Mouse (Mus musculus) cerebellum, adult 2 months (tissue): ENCODE data around the gene Ngfr. TPM values are rescaled to one million over a fixed set of nuclear protein-coding genes. Genes with fewer than 3 reads are reported as not detected.

Source experiments
- DNase-seq, 2 experiments: peaks; one replicate each; pipeline ENCODE4 v3.0.0; 2021
- H3K27ac ChIP-seq: fragments of 200-500 bp; 2 replicates; pipeline ENCODE4 v1.5.1; 2012; ENCODE audit warnings: low read length, control low read depth, inconsistent platforms; ENCODE audit not compliant: insufficient read depth
- H3K27me3 ChIP-seq: fragments of 200-500 bp; 2 replicates; pipeline ENCODE4 v1.6.1; 2012; ENCODE audit warnings: inconsistent platforms, mild to moderate bottlenecking, low read length, moderate library complexity; ENCODE audit not compliant: control insufficient read depth, insufficient read depth
- H3K4me1 ChIP-seq: fragments of 200-500 bp; 2 replicates; pipeline ENCODE4 v1.6.1; 2011; ENCODE audit warnings: low read length; ENCODE audit not compliant: control insufficient read depth, insufficient read depth
- H3K4me3 ChIP-seq: fragments of 200-500 bp; replicated peaks from 2 replicates; pipeline ENCODE3; 2011; ENCODE audit warnings: mild to moderate bottlenecking, low read depth, low read length, control low read depth; ENCODE audit not compliant: insufficient read depth
- CTCF ChIP-seq: fragments of 200-500 bp; IDR thresholded peaks from 2 replicates; pipeline ENCODE4 v1.5.1; 2011; ENCODE audit warnings: low read depth, mild to moderate bottlenecking, control low read depth, low read length, moderate library complexity, borderline replicate concordance; ENCODE audit not compliant: insufficient read depth
- POLR2A ChIP-seq: fragments of 200-500 bp; IDR thresholded peaks from 2 replicates; pipeline ENCODE4 v1.6.1; 2011; ENCODE audit warnings: low read length, control low read depth, borderline replicate concordance; ENCODE audit not compliant: insufficient read depth
- WGBS: fragments of 180-500 bp; shearing (Covaris S2); methylation state at CpG from one replicate; pipeline ENCODE4 v1.1.7; 2018; 5-methylcytosine and 5-hydroxymethylcytosine counted together
- polyA plus RNA-seq: library from polyadenylated mRNA; depleted of rRNA; stranded (reverse); fragments of >200 nt; gene quantifications from 2 replicates; pipeline ENCODE4 v1.2.3, GENCODE M21; 2012

Gene Ngfr
- polyA plus RNA-seq, 1 experiment = 6.4 TPM

DNA sequence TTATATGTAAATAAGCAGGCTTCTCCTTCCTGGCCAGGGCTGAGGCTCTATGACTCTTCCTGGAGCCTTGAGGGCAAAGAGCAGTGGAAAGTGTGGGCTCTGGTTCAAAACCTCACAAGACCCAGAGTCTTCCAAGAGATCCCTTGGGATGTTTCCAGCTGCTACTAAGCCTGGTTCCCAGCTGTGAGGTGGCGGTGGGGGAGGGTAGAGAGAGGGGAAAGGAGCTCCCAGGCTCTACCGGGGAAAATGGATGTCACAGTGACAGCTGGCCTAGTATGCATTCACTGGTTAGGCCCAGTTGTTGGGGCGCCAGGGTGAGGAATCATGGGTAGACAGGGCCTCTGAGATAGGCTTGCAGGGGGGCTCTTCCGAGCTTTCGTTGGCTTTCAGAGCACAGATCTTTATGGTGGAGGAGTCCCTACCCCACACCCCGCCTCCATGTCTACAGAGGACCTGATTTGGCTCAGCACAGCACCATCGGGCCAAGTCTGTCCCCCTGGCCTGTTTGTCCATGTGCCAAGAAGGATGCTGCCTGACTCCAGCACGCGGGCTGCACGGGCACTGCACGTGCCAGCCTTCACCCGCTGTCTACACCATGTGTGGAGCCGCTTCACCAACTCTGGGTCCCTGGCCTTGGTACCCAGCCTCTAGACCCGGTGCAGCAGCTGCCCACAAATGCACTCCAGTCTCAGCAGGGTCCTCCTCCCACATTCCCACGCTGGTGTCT is 49.0 kb downstream of the Ngfr start:
- TF ChIP-seq POLR2A (no peak), CTCF (no peak)
- Histone ChIP-seq H3K27me3 (no peaks in the 10 kb centered on the region), H3K4me1 (no peaks in the 10 kb centered on the region), H3K27ac (no peak overlapping the region), H3K4me3 (no peak overlapping the region)
- 22% methylated on average over 15 of the region's 15 CpGs for WGBS
- no peak for DNase-seq

DNA sequence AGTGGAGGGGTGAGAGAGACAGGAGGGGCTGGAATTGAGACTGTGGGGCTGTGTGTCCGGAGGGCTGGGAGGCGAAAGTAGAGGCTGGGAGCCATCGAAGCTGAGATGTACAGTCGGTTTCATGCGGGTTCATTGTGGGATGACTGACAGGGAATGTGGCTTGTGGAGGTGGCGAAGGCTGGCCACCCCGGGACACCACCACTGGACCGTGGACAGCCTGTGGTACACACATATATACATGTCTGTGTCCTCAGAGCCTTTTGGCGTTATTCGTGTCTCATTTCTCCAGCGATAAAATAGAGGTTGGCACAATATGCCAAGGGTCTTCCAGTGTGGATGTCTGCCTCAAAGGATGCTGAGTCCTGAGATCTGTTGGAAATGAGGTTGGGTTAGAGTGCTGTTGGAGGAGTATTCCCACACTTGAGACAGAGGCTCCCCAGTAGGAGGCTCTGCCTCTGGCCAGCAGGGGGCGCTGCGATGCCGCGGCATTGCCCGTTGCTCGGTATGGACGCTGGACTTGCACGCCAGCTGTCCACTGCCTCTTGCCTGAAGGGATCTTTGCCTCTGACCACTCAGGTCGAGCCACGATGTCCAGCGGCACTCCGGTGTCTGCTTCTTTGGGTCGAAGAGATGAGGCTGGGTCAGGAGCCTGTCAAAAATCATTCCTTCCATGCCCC is 53.9 kb downstream of the Ngfr start:
- Histone ChIP-seq H3K27me3 (no peaks in the 10 kb centered on the region), H3K4me1 (no peaks in the 10 kb centered on the region), H3K27ac (no peak overlapping the region), H3K4me3 (no peak overlapping the region)
- peak; percentile 78 to 87 for DNase-seq
- WGBS = 21% methylated on average over 24 of the region's 24 CpGs
- no peak for TF ChIP-seq POLR2A
- peak; percentile 91 for TF ChIP-seq CTCF

DNA sequence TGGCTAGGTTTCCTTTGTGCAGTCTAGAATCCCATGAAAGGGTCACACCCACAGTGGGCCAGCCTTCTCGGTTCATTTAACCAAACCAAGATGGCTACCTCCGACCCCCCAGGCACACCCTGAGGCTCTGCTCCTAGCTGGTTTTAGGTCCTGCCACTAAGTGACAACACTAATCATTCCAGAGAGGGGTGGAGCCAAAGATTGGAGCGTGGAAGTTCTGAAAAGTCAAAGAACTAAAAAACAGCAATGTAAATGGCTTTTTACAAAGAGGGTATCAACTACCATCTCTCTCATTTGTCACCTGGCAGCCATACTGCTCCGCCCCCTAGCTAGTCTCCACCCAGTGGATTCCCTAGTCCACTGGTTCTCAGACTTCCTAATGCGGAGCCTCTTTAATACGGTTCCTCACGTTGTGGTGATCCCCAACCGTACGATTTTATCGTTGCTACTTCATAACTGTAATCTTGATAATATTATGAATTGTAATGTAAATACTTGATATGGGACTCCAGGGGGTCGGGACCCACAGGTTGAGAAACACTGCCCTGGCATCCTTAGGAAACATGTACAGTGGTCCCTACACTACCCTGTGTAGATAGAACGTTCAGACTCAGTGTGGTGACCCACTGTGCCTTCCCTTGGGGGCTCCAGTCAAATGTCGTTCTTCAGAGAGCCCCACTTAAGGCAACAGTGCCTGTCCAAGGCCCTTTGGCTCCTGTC is 55.0 kb downstream of the Ngfr start:
- peaks cover 3% of the 10 kb centered on the region; the same call in 1 of the 2 replicates for H3K4me1 ChIP-seq
- H3K27ac ChIP-seq = no peak overlapping the region
- no peak for TF ChIP-seq CTCF
- no peak for TF ChIP-seq POLR2A
- H3K27me3 ChIP-seq = no peaks in the 10 kb centered on the region
- no peak for DNase-seq
- H3K4me3 ChIP-seq = no peak overlapping the region
- 73% methylated on average over 13 of the region's 13 CpGs for WGBS

DNA sequence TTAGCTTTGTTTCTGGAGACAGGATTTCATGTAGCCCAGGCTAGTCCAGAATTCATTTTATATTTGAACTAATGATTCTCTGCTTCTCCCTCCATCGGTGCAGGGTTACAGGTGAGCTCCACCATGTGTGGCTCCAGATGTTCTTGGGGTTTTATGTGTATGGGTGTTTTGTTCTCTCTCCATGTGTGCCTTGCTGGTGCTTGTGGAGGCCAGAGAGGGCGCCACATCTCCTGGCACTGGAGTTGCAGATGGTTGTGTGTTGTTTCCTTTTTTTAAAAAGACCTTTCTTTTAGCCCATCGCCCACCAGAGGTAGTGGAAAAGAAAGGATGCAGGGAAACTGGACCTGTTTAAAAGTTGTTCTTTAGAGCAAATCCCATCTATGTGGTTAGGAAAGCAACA is 59.3 kb downstream of the Ngfr start:
- TF ChIP-seq POLR2A (no peak), CTCF (no peak)
- WGBS = 89% methylated on average over 3 of the region's 3 CpGs

DNA sequence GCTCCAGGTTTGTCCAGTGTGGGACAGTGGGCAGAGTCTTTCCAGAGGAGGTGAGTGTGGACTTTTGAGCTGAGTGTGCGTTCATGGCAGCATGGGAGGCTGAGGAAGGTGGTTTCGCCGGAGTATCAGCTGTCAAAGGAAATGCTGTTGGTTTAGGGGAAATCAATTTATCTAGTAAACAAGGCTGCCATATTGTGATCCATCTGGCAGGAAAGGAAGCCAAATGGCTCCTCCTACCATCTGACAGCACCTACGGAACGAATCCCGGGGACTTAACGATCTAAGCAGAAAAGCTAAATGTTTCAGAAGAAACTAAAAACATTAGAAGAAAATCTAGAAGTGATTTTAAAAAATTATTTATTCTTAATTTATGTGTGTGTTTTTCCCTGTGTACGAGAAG is 60.2 kb downstream of the Ngfr start:
- Histone ChIP-seq H3K27ac (no peak overlapping the region), H3K4me3 (no peak overlapping the region), H3K27me3 (no peaks in the 10 kb centered on the region), H3K4me1 (peaks cover 3% of the 10 kb centered on the region; the same call in 1 of the 2 replicates)
- DNase-seq = no peak
- WGBS = 26% methylated on average over 8 of the region's 8 CpGs
- TF ChIP-seq POLR2A (no peak), CTCF (no peak)

More for the DNA sequence above, 59.3 kb downstream of the Ngfr start:
- Histone ChIP-seq H3K4me1 (peaks cover 3% of the 10 kb centered on the region; the same call in 1 of the 2 replicates), H3K4me3 (no peak overlapping the region), H3K27me3 (no peaks in the 10 kb centered on the region), H3K27ac (no peak overlapping the region)
- no peak for DNase-seq

DNA sequence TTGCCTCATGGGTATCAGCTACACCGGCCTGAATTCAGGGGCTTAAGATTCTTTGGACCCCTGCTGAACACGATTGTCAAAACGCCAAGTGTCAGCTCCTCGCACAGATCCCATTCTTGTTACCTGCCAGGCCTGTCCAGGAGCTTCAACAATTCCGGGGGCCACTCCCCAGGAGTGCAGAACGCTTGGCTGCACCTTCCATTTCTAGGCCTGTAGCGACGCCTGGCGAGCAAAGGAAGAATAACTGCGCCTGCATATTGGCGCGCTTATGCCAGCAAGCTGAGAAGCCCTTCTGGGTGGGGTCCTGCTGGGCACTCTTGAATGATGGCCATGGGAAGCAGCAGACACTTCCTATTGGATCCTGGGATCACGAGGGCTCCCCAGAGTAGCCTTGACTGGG is 66.0 kb downstream of the Ngfr start:
- Histone ChIP-seq H3K27ac (no peak overlapping the region), H3K4me3 (peak overlapping the region; percentile 28), H3K27me3 (no peaks in the 10 kb centered on the region), H3K4me1 (peaks cover 6% of the 10 kb centered on the region)
- TF ChIP-seq POLR2A (no peak), CTCF (peak; percentile 93)
- DNase-seq = peak; percentile 82 to 87
- under 1% methylated on average over 13 of the region's 13 CpGs for WGBS

DNA sequence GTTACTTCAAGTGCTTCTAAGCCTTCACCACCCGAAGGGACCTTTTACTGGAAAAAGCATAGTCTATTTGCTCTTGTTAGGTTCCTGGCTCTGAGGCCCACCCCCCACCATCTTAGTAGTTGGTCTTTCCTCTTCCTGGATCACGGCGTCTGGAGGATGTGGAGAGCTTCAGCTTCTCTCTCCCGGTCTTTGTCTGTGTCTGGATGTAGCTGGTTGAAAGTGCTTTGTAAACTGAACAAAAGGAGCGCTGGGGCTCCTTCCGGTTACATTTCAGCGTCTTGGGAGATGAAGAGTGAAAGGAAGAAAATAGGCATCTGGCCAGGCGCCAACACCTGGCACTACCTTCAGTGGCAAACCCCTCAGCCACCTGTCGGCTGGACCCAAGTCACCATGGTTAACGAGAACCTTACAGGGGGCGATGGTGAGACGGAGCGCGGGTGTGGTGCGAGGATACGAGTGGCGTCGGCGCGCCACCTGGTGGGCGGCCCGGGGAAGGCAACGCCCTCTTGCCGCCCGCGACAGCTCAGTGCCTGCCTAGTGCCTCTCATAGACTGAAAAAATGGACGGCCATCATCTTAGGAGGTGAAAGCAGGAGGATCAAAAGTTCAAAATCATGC is 67.0 kb downstream of the Ngfr start:
- Histone ChIP-seq H3K27ac (no peak overlapping the region), H3K4me1 (peaks cover 13% of the 10 kb centered on the region), H3K27me3 (no peaks in the 10 kb centered on the region), H3K4me3 (no peak overlapping the region)
- TF ChIP-seq CTCF (peak; percentile 100), POLR2A (no peak)
- DNase-seq = peak; percentile 87 to 91
- 2% methylated on average over 27 of the region's 27 CpGs for WGBS
